Mouse (Mus musculus) limb, embryonic 14.5 days (tissue): Measurements from ENCODE around the gene Ehmt1. TPM values are rescaled to one million over a fixed set of nuclear protein-coding genes. Genes with fewer than 3 reads are reported as not detected.

Source experiments
- ATAC-seq: fragments of 200-750 bp; cut with Nextera tagmentation; 2 replicates; pipeline ENCODE4 v1.8.0; 2017; ENCODE audit warnings: low read depth, moderate number of reproducible peaks, moderate TSS enrichment; ENCODE audit not compliant: low FRiP score
- DNase-seq: peaks from one replicate; pipeline ENCODE4 v3.0.0-alpha.2; 2015; ENCODE audit warnings: low spot score
- H3K27ac ChIP-seq: fragments of 300-500 bp; sonication (generic); replicated peaks from 2 replicates; pipeline ENCODE4 v1.5.1; 2014; ENCODE audit warnings: low read depth, mild to moderate bottlenecking, low read length, moderate library complexity, mixed read lengths
- H3K27me3 ChIP-seq: fragments of 300-500 bp; sonication (generic); 2 replicates; pipeline ENCODE4 v1.6.1; 2014; ENCODE audit warnings: low read length, mixed read lengths; ENCODE audit not compliant: control insufficient read depth, insufficient read depth
- H3K36me3 ChIP-seq: fragments of 300-500 bp; sonication (generic); 2 replicates; pipeline ENCODE4 v1.6.1; 2014; ENCODE audit warnings: mild to moderate bottlenecking, low read length, moderate library complexity, mixed read lengths; ENCODE audit not compliant: control insufficient read depth, insufficient read depth
- H3K4me1 ChIP-seq: fragments of 300-500 bp; sonication (generic); 2 replicates; pipeline ENCODE4 v1.6.1; 2014; ENCODE audit warnings: antibody characterized with exemption, low read length, mixed read lengths; ENCODE audit not compliant: control insufficient read depth, insufficient read depth
- H3K4me2 ChIP-seq: fragments of 300-500 bp; sonication (generic); replicated peaks from 2 replicates; pipeline ENCODE4 v1.6.1; 2014; ENCODE audit warnings: low read depth, mild to moderate bottlenecking, low read length, moderate library complexity; ENCODE audit not compliant: severe bottlenecking
- H3K4me3 ChIP-seq: fragments of 300-500 bp; sonication (generic); replicated peaks from 2 replicates; pipeline ENCODE4 v1.5.1; 2014; ENCODE audit warnings: low read length
- H3K9ac ChIP-seq: fragments of 300-500 bp; sonication (generic); 2 replicates; pipeline ENCODE4 v1.6.1; 2014; ENCODE audit warnings: mild to moderate bottlenecking, low read depth, low read length, moderate library complexity; ENCODE audit not compliant: severe bottlenecking
- H3K9me3 ChIP-seq: fragments of 300-500 bp; sonication (generic); 2 replicates; pipeline ENCODE4 v1.6.1; 2016; ENCODE audit warnings: low read length; ENCODE audit not compliant: control insufficient read depth
- POLR2A ChIP-seq: fragments of 200-500 bp; IDR thresholded peaks from 2 replicates; pipeline ENCODE4 v1.8.0; 2012; ENCODE audit warnings: inconsistent platforms, mild to moderate bottlenecking, moderate library complexity, borderline replicate concordance; ENCODE audit not compliant: insufficient read depth, insufficient read length; ENCODE audit errors: extremely low read depth
- WGBS: fragments of 180-500 bp; shearing (Covaris S2); extraction: QIAGEN DNeasy Blood & Tissue Kit; methylation state at CpG from one replicate; pipeline ENCODE4 v1.1.7; 2014; 5-methylcytosine and 5-hydroxymethylcytosine counted together
- polyA plus RNA-seq, 2 experiments: library from polyadenylated mRNA; depleted of rRNA in 1 of 2; stranded (reverse) in 1 of 2; unstranded in 1 of 2; fragments of >200 nt; fragmentation: Nextera tagmentation in 1 of 2; extraction: Ambion mirVana in 1 of 2; gene quantifications; 2 replicates each; pipeline versions ENCODE4 v1.2.1 to v1.2.3; 2012 to 2014

The Ehmt1 gene
- polyA plus RNA-seq, 2 experiments: 74.6 to 98.3 TPM

DNA sequence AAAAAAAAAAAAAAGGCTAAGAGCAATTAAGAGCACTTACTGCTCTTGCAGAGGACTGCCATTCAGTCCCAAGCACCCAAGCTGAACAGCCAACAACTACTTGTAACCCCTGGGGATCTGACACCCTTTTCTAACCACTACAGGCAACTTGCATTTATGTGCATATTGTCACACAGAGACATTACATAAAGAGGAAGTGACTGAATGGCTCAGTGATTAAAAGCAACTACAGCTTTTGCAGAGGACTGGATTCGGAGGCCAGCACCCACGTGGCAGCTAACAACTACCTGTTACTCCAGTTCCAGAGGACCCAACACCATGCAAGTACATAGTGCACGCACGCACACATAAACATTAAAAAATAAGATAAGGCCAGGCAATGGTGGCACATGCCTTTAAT lies 8.9 kb downstream of the Ehmt1 start:
- H3K4me2 ChIP-seq: no peak overlapping the region

GRCm38 (mm10) chr2:24905653-24906155 lies 13.7 kb downstream of the Ehmt1 start:
- no peak overlapping the region for H3K4me3 ChIP-seq
- DNase-seq: no peak
- H3K9ac ChIP-seq: no peak overlapping the region
- H3K9me3 ChIP-seq: no peaks in the 10 kb centered on the region
- WGBS: 48% methylated on average over 2 of the region's 2 CpGs
- no peak overlapping the region for H3K27ac ChIP-seq
- H3K4me1 ChIP-seq: no peaks in the 10 kb centered on the region
- no peak overlapping the region for H3K4me2 ChIP-seq
- no peaks in the 10 kb centered on the region for H3K36me3 ChIP-seq
- no peak for TF ChIP-seq POLR2A
- H3K27me3 ChIP-seq: no peaks in the 10 kb centered on the region
- no peak for ATAC-seq

More for the DNA sequence above, 8.9 kb downstream of the Ehmt1 start:
- ATAC-seq (no peak), DNase-seq (no peak)
- TF ChIP-seq POLR2A: no peak
- Histone ChIP-seq H3K27ac (no peak overlapping the region), H3K4me1 (no peaks in the 10 kb centered on the region), H3K36me3 (0 out of 2 replicates have a peak, but pooled peaks cover 7% of the 10 kb centered on the region), H3K9ac (no peak overlapping the region), H3K4me3 (no peak overlapping the region), H3K27me3 (no peaks in the 10 kb centered on the region), H3K9me3 (no peaks in the 10 kb centered on the region)
- 92% methylated on average over 4 of the region's 4 CpGs for WGBS

DNA sequence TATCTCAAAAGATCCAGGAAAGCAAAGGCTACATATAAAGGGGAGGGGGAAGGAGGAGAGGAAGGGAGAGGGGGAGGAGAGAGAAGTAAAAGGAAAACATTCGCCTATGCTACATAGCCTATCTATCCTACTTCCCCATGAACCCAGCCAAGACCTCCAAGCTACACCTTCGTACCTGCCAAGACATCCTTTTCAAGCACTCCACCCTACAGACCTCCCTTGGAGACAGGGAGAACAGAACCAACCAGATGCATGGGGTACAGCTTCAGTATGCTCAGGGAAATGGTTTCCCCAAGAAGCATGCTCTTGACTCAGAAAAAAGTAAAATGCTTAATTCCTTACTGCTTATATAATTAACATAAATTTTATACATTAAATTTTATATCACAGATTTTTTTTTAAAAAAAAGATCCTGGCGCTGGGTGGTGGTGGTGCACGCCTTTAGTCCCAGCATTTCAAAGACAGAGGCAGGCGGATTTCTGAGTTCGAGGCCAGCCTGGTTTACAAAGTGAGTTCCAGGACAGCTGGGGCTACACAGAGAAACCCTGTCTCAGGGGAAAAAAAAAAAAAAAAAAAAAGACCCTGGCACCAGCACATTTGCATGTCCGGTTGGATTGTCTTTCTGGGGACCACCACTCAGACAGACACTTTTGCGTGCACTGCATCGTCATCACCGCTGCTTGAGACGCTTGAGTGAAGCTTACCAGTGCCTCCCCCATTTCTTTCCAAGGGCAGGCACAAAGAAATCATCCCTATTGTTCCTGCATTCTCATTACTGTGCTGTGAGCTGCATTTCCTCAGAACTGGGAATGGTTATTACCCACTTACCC lies 14.4 kb downstream of the Ehmt1 start:
- Histone ChIP-seq H3K27me3 (no peaks in the 10 kb centered on the region), H3K27ac (no peak overlapping the region), H3K9me3 (no peaks in the 10 kb centered on the region), H3K4me3 (no peak overlapping the region), H3K4me1 (no peaks in the 10 kb centered on the region), H3K9ac (no peak overlapping the region), H3K4me2 (no peak overlapping the region), H3K36me3 (no peaks in the 10 kb centered on the region)
- WGBS: 90% methylated on average over 11 of the region's 11 CpGs
- no peak for DNase-seq
- ATAC-seq: no peak
- no peak for TF ChIP-seq POLR2A

- 80% methylated on average over 6 of the region's 6 CpGs for WGBS
- H3K4me1 ChIP-seq: no peaks in the 10 kb centered on the region
- DNase-seq: no peak
Observed at GRCm38 (mm10) chr2:24902999-24903398, 16.4 kb downstream of the Ehmt1 start.

DNA sequence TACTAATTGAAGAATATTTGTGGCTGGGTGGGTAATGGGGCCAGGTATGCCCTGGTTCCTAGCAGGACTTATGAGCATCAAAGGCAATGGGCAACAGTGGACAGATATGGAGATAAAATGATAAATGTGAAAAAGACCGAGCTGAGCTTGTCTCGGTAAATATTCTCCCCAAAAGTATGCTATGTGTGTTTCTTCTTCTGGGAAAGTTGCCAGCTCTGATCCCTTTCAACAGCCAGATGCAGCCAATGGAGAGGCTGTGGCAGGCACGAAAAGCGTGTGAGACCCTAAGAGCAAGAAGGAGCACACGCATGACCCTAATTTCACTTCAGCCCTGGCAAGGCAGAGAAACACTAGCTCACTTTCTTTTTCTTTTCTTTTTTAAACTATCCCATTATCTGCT lies 18.4 kb downstream of the Ehmt1 start:
- H3K27ac ChIP-seq: no peak overlapping the region
- no peak overlapping the region for H3K9ac ChIP-seq
- WGBS: 62% methylated on average over 5 of the region's 5 CpGs
- no peak for ATAC-seq
- H3K27me3 ChIP-seq: no peaks in the 10 kb centered on the region
- no peaks in the 10 kb centered on the region for H3K9me3 ChIP-seq
- H3K36me3 ChIP-seq: 0 out of 2 replicates have a peak, but pooled peaks cover 7% of the 10 kb centered on the region
- no peak for TF ChIP-seq POLR2A
- no peaks in the 10 kb centered on the region for H3K4me1 ChIP-seq
- H3K4me3 ChIP-seq: no peak overlapping the region
- no peak overlapping the region for H3K4me2 ChIP-seq
- no peak for DNase-seq

More at GRCm38 (mm10) chr2:24902999-24903398, 16.4 kb downstream of the Ehmt1 start:
- 0 out of 2 replicates have a peak, but pooled peaks cover 4% of the 10 kb centered on the region for H3K36me3 ChIP-seq
- H3K27ac ChIP-seq: no peak overlapping the region
- no peak overlapping the region for H3K4me3 ChIP-seq
- H3K27me3 ChIP-seq: no peaks in the 10 kb centered on the region
- H3K4me2 ChIP-seq: no peak overlapping the region
- H3K9me3 ChIP-seq: no peaks in the 10 kb centered on the region
- TF ChIP-seq POLR2A: no peak
- no peak for ATAC-seq
- no peak overlapping the region for H3K9ac ChIP-seq
